Mouse (Mus musculus): Measurements from ENCODE around the gene Gm3317.
"Not testable (repeated sequence)": the region's sequence is repeated elsewhere in the genome, so short reads cannot be mapped to it uniquely, and the experiment has no call there.

Gm3317 gene

DNA sequence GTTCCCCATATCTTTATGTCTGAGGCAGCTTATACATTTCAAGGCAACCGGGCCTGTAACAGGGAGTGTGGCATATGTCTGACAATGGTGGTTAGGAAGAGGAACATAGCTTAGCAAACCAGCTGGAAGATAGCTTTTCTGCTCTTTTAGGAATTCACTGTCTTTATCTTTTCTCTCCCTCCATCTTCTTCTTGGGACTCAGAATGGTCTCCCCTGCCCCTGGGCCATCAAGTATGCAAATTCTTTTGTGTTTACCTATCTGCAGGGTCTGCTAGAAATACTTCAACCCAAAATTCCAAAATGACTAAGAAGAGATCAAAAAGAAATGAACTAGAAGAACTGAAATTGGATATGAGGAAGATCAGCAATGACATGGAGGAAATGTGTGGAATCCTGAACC is at the start of gene Gm3317:
TSS of gene Gm3317 (plus strand) at position 301 of the 400 bp plus-strand sequence.
- DNase-seq (ENCODE audit: low read depth, low spot score) = not testable (repeated sequence)

DNA sequence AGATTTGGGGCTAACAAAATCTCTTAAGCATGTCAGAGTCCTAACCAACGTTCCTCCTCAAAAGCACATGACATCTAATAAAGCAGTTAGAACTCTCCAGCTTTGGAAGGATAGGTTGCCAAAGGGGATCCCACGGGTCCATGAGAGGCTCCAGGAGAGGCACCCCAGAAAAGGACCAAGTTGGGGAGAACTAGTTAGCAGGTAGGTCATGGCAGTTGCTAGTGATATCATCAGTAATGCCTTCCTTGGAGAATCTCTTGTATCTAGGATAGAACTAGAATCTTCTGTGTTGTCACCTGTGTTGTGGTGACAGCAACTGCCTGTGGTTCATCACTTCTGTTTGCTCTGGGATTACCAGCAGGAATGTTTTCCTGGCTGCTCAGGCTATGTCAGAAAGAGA is 33.1 kb upstream of the Gm3317 start, which contains the start of gene Gm8279:
TSS of gene Gm8279 (plus strand) at position 301 of the 400 bp plus-strand sequence.
- not testable (repeated sequence) for DNase-seq (ENCODE audit: low read depth, low spot score)

DNA sequence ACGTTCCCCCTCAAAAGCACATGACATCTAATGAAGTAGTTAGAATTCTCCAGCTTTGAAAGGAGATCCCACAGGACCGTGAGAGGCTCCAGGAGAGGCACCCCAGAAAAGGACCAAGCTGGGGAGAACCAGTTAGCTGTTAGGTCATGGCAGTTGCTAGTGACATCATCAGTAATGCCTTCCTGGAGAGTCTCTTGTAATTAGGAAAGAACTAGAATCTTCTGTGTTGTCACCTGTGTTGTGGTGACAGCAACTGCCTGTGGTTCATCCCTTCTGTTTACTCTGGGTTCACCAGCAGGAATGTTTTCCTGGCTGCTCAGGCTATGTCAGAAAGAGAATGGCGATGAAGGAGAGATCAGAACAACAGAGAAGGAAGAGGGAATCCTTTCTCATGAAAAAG is 21.2 kb downstream of the Gm3317 start, which contains the start of gene Gm8271:
TSS of gene Gm8271 (plus strand) at position 301 of the 400 bp plus-strand sequence.
- not testable (repeated sequence) for DNase-seq (ENCODE audit: low read depth, low spot score)

All from mesoderm, embryonic 11.5 days (tissue).